Mouse (Mus musculus): ENCODE data around the gene Bnip3. TPM values are rescaled to one million over a fixed set of nuclear protein-coding genes. Genes with fewer than 3 reads are reported as not detected.

Gene Bnip3
- total RNA-seq, 2 experiments from 2014 or later, result 130 to 134 TPM

DNA sequence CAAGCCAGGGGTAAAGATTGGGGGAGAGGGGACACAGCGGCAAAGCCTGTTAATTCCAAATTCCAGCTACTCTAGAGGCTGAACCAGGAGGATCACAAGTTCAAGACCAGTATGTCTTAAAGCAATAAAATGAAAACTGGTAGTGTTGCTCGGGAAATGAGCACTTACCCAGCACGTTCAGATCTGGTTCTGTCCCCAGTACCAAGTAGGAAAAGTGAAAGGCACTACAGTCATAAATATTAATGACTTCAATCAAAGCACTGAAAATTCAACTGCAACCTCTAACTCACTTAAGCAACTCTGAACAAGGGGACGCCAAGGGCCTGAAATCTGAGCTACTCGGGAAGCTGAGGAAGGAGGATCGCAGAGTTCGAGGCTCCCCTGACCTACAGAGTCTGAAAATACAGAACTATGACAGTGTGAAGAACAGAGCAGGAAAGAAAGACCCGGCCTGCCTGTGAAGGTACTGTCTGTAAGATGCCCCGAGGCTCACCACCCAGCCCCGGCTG, 497 bp downstream of the Bnip3 start:
- no peak for DNase-seq (ENCODE audit: low spot score in 2 of 2)
- intact Hi-C loops (cut with DNase I), result loop anchor here (5.0 kb wide), 1 partner anchor 62 kb away; the partner anchor contains the start of genes Mapk1ip1 and Ppp2r2d

DNA sequence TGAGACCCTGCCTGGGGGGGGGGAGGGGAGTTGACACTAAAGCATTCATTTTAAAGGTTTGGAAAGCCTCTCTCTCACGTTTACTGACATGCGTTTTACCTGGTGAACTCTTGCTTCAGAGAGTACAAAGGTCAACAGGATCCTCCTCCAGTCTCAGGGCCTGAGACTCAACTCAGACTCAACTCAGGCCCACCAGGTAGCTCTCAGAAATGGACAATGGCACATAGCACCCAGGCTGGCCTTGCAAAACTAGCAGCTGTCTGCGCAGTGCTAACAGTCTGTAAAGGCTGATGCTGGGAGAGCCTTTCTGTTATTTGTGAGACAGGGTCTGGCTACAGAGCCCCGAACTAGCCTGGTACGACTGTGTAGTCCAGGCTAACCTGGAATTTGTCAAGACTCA, 1.3 kb downstream of the Bnip3 start:
- no peak for DNase-seq (ENCODE audit: low spot score in 2 of 2)
- intact Hi-C loops (cut with DNase I), result loop anchor here (5.0 kb wide), 1 partner anchor 61 kb away; the partner anchor contains the start of genes Mapk1ip1 and Ppp2r2d

DNA sequence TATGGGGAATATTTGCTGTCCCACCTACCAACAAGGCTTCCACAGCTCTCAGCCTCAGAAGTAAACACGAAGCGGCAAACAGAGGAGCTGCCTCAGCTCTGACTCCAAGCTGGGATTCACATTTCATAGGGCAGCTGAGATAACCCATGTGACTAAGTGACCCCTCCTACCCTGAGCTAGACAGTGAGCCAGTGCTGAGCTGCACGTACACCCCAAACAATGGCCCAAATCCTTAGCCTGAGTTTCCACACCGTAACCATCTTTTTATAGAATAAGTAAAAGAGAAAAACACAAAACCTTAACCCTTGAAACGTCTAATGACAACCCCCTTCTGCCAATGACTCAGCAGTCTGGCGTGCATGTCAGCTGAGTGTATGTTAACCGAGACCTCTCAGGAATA, 2.3 kb downstream of the Bnip3 start:
- intact Hi-C loops (cut with DNase I), result loop anchor here (5.0 kb wide), 1 partner anchor 60 kb away; the partner anchor contains the start of genes Mapk1ip1 and Ppp2r2d

DNA sequence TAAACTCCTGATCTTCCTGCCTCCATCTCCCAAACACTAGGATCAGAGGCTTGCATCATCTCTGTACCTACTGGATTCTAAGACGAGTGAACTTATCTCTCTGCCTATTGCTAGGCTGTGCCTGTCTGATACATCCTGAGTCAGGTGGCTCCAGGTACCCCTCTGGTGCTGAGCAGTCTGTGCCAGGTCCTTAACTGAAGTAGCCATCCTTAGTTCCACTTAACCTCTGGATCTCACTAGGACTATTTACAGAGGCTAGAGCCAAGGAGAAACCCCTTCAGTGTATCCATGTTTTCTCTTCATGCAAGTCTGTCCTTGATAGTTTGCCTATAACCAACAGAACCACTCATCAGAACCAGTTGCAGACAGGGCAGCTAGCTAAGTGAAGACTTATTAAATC, 2.9 kb downstream of the Bnip3 start:
- intact Hi-C loops (cut with DNase I), result loop anchor here (5.0 kb wide), 1 partner anchor 59 kb away; the partner anchor contains the start of genes Mapk1ip1 and Ppp2r2d

More for the DNA sequence above, 2.3 kb downstream of the Bnip3 start:
- DNase-seq (ENCODE audit: low spot score in 2 of 2), result peak; percentile 24 to 70

DNA sequence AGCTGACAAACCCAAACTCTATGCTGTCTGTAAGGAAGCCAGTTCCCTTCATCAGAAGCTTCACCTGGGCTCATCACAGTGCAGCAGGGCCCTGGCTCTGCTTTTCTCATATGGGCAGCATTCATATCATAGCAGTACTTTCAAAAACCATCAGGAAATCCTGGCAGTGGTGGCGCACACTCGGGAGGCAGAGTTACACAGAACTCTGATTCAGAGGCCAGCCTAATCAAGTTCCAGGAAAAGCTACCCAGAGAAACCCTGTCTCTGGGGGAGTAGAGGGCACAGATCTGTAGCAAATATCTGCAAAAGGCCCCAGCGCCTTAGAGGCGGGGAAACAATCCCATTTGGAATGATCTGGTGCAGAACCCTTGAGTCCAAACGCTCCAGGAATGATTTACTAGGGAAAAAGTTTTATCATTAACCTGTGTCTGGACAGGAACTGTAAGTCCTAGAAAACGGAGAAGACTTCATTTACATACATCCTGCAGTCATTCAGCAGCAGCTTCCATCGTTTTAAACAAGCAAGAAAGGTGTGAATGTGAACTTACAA, 5.4 kb downstream of the Bnip3 start:
- no peak for DNase-seq (ENCODE audit: low spot score in 2 of 2)
- intact Hi-C loops (cut with DNase I), result no loop called here

More for the DNA sequence above, 2.9 kb downstream of the Bnip3 start:
- no peak for DNase-seq (ENCODE audit: low spot score in 2 of 2)

DNA sequence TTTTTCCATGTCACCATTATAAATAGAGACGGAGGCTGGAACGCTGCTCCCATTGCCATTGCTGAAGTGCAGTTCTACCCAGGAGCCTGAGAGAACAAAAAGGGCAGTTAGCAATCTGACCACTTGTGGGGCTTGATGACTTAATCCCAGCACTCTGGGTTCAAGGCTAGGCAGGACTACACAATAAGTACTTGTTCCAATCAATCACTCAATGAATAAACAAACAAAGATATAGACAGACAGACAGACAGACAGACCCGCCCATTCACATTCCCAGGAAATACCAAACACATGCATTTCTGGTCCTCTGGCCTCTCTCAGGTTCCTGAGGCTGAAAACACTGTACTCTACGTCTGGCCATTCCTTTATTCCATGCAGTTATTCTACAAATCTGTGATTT, 10.6 kb downstream of the Bnip3 start:
- intact Hi-C loops (cut with DNase I), result no loop called here
- no peak for DNase-seq (ENCODE audit: low spot score in 2 of 2)

DNA sequence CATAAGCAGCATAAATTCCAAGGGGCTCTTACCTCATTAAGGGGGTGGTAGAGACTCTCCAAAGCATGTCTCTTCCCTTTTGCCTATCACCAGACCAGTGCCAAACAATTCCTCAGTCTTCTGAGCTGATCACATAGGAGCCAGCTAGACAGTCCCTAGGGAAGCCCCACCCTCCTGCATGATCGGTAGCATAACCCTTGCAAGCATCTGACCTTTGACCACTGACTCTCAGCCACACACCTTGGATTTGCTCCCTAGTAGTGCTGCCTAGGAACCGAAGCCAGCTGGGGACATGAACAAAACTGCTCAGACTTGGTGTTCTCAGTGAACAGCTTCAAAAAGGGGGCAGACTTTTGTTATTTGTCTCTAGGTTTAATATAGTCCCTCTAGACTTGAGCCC, 11.2 kb downstream of the Bnip3 start:
- intact Hi-C loops (cut with DNase I), result no loop called here
- DNase-seq (ENCODE audit: low spot score in 2 of 2), result no peak

DNA sequence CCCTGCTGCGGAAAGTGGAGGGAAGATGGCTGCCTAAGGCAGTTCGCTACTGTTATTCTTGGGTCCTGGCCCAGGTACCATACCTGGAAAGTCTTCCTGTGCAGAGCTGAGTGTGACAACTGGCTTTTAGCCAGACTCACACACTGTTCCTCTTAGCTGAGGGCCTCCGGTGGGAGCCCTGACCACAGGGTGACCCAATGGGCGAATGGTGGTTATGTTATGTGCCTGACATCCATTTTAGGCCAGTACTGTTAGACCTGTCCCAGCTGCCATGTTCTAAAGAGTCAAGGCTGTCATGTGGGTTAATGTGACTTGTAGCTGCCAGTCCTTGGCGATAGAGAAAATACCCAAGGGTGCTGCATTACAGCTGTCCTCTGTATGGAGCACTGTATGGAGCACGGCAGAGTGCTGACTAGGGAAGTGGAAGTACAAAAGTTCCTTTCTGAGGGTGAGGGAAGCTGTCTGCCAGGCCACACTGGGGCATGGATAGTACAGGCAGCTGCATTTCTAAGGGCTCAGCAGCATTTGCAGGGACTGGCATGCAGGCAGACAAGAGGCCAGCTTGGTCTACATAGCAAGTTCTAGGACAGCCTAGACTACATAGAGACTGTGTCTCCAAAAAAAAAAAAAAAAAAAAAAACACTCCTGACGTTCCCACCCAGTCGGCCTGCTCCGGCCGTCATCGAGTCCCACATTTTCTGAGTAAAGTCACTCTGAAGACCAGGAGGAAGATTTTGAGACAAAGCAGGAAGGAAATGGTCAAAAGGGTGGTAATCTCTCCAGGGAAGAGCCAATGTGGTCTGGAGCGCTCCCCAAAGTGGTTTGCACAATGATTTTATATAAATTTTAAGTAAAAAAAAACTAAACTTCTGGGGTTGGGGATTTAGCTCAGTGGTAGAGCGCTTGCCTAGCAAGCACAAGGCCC, 23.7 kb downstream of the Bnip3 start:
- intact Hi-C loops (cut with DNase I), result no loop called here
- DNase-seq (ENCODE audit: low spot score in 2 of 2), result no peak

DNA sequence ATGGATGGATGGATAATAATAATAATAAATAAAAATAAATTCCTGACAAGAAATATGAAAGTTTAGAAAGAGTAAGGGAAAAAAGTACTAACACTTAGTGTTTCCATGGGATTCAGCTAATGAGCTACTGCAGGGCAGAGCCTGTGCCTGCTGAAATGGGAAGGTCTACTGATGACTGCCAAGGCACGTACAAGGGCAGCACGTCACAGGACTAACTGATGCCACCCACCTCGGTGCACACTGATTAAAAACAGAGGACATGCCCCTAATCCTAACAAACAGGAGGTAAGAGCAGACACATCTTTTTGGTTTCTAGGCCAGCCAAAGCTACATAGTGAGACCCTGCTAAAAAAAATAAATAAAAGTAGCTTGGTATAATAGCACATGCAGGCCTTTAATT, 25.6 kb downstream of the Bnip3 start:
- DNase-seq (ENCODE audit: low spot score in 2 of 2), result no peak
- intact Hi-C loops (cut with DNase I), result no loop called here

DNA sequence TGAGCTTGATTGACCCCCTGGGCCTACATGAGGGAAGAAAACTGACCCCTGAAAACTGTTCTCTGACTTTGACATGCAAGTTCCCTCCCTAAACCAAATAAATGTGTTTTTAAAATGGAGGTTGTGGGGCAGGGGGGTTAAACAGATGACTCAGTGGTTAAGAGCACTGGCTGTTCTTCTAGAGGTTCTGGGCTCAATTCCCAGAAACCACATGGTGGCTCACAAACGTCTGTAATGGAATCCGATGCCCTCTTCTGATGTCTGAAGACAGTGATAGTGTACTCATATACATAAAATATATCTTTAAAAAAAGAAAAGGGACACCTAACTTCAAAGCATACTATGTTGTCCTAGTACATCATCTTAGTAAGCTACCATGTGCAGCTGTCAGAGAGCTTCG, 34.3 kb downstream of the Bnip3 start:
- DNase-seq (ENCODE audit: low spot score in 2 of 2), result no peak
- intact Hi-C loops (cut with DNase I), result no loop called here

DNA sequence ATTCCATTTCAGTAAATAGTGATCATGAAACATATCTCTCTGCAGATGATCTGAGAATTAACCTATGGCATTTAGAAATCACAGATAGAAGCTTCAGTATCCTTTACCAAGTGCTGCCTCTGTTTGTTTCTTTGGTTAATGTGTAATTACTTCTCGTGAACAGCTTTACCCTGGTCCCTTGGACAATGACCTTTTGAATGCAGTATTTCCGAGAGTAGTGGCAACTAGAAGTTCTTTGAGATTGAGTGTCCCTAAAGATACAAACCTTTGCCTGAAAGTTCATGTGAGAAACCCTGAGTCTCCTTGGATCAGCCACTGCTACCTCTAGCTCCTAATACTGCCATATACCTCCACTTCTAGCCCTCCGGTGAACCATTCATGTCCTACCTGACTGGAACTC, 36.4 kb downstream of the Bnip3 start:
- DNase-seq (ENCODE audit: low spot score in 2 of 2), result no peak
- intact Hi-C loops (cut with DNase I), result no loop called here

DNA sequence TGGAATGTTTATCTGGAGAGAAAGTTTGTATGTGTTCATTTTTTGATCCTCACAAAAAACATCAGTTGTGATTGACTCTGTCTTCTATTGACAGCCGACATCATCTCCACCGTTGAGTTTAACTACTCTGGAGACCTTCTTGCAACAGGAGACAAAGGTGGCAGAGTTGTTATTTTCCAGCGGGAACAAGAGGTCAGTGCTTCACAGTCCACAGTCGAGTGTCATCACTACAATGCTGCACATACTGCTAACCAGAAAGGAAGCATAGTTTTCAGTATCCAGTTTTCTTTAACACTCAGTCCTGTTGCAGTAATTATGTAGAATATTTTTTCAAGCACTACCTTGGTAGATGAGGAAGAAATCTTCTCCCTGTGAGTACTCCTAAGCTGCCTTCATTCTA, 41.0 kb downstream of the Bnip3 start:
- DNase-seq (ENCODE audit: low spot score in 2 of 2), result no peak
- intact Hi-C loops (cut with DNase I), result no loop called here

DNA sequence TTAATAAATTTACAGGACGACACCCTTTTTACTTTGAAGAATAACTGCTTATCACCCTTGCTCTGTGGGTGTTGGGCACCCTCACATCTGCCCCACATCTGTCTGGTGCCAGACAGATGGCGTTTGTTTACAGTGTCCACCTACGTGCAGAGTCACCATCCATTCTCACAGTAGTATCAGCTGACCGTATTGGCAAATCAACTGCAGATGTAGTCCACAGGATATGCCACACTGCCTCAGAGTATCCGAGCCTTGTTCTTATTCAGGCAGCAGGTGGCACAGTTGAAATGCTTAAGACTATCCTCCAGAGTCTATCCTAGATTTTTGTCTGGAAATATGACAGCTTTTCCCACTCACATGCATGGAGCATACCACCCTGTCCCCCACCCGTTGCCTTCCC, 42.0 kb downstream of the Bnip3 start:
- intact Hi-C loops (cut with DNase I), result no loop called here
- peak in 1 of 2 experiments; percentile 39 for DNase-seq (ENCODE audit: low spot score in 2 of 2)

DNA sequence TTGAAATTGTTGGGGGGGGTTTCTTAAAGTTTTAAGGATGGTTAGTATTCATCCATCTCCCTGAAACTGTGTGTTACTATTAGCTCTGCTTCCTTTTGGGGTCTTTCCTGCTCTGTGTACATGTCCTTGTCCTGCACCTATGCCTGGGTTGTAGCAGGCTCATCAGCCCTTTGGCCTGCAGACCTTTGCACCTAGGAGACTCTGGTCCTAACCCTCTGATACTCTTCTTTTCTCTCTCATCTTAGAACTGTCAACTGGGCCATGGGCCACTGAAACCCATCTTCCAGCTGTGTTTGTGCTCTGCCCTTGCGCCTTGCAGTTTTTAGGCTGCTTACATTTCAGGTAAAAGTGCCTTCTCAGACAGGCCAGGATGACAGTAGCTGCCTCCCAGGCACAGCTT, 44.5 kb downstream of the Bnip3 start:
- intact Hi-C loops (cut with DNase I), result no loop called here
- no peak for DNase-seq (ENCODE audit: low spot score in 2 of 2)

DNA sequence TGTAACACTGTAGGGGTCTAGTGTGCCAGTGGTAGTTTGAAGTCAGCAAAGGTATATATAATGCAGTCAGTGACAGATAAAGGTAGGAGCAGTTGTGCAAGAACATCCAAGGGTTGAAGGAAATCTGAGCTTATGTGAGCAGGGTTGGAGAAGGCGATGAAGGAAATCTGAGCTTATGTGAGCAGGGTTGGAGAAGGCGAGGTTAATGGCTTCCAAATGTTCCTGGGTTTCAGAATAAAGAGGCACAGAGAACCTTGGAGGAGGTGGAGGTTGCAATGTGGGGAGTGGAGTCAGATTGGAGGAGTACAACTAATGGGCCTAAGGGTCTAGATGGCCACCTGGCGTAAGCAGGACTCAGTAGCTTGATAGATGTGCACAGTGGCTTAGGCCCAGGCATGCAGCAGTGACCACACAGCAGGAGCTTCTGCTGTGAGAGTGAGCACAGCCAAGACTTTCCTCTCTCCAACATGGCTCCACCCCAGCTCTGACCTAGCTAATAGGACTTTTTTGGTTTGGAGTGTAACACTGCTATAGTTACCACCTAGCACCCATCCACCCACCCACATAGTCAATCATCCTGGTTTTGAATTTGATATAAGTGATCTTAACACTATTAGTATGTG, 45.3 kb downstream of the Bnip3 start:
- DNase-seq (ENCODE audit: low spot score in 2 of 2), result no peak
- intact Hi-C loops (cut with DNase I), result no loop called here

DNA sequence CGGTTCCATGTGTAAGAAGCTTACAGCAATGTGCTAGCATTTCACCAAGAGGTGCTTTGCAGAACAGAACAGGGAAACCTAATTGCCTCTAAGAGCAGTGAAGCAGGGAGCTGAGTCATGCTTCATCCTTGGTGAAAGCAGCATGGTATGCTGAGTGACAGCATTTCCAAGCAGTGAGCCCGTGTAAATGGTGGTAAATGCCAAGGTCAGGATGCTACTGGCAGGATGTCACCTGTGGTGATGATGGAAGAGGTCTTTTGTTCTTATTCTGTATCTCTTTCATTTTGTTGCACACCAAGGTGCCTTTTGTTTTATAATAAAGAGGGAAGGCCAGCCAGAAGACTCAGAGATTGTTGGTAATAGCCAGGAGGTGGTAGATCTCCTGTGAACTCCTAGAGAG, 52.6 kb downstream of the Bnip3 start:
- no peak for DNase-seq (ENCODE audit: low spot score in 2 of 2)
- intact Hi-C loops (cut with DNase I), result no loop called here

DNA sequence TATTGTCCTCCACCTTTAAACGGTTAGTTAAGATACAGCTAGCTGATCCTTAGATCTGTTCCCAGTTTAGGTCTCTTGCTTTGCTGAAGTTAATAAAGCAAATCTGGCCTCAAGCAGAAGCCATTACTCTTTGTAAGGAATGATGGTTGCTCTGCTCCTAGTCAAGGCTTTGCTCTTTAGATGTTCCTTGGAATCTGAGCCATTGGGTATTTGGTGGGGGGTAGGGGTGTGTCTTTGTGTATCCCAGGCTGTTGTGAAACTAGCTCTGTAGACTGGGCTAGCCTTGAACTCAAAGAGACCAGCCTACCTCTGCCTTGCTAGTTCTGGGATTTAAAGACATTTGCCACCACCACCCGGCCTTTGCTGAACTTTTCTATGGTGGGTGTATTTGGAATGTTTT, 55.1 kb downstream of the Bnip3 start:
- DNase-seq (ENCODE audit: low spot score in 2 of 2), result no peak
- intact Hi-C loops (cut with DNase I), result no loop called here

DNA sequence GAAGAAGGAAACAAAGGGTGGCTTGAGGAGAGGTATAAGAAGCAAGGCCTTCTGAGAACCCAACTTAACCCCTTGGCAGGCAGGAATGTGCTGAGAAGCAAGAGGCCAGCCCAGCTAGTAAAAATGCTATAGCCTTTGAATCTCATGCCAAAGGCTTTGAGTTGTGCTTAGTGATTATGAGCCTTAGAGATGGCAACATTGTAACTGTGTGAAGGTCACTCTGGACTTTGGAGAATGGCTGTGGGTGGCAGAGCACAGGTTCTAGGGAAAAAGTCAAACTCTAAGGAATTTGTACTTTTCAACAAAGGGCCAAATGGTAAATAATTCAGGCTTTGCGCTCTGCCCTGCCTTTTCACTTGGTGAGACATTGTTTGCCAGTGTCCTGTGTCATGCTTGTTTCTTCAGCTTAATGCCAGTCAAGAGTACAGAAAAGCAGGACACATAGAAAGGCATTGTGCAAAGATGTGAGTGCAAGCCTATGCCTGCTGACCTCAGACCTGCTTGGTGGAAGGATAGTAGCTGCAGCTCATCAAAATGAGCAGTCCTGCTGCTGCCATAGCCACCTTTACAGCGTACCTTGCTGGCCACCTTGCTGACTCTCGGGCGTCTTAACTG, 55.8 kb downstream of the Bnip3 start:
- intact Hi-C loops (cut with DNase I), result no loop called here
- DNase-seq (ENCODE audit: low spot score in 2 of 2), result no peak

DNA sequence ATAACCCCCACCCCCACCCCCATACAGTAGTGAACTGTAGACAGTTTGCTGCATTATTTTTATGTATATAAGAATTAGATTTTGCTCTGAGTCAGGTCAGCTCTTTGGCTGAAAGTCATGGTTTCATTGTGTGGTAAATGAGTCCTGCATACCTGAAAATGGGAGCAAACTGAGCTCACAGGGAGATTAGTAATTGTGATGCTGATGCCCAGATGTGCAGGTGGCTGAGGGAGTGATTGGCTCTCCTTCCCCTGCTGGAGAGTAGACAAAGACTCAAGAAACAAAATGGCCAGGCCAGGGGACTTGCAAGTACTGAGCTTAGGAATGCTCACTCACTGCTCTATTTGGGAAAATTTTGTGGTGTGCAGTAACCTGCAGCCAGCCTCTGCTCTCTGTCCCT, 59.2 kb downstream of the Bnip3 start:
- no peak for DNase-seq (ENCODE audit: low spot score in 2 of 2)
- intact Hi-C loops (cut with DNase I), result no loop called here
